Mouse (Mus musculus): ENCODE results near the gene Adap1.

The Adap1 gene

DNA sequence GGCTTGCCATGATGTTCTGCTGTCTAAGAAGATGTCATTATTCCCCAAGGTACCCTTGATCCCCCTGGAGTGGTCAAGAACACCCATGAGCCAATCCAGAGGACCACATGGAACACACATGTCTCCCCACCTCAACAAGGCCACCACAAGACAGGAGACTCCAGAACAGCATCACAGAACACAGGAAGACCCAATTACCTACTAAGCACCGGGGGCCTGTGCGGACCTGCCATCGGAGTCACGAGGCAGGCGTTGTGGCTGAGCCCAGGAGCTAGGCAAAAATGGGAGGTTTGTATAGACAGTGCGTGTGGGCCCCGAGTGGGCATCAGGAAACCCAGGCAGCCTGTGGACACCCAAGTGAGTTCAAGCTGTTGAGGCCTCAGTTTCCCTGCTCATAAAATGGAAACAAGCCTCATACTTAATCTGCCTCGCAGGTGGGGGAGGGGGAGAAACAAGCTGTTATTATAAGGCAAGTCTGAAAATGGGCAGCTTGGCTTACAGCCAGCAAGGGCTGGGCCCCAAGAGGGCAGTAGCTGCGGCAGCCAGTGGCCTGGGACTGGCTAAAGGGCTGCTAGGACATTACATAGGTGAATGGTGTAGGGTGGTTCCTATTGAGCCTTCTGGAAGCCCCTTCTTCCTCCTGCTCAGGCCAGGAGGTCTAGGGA lies 2.0 kb downstream of the Adap1 start:
- peak in 1 of 2 experiments; percentile 39 for DNase-seq (ENCODE audit: low spot score in 2 of 2)

DNA sequence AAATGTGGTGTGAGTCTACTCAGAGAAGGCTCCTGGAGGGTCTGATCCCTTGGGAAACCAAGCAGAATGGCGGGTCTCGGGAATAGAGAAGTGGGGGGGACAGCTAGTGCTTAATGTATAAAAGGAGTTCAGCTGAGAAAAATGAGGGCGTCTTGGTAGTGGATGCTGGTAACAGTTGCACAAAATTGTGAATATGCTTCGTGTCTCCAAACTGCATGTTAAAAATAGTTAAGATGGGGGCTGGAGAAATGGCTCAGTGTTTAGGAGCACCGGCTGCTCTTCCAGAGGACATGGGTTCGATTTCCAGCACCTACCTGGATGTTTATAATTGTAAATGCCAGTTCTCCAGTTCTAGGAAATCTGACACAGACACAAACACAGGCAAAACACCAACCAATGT lies 4.1 kb downstream of the Adap1 start:
- DNase-seq (ENCODE audit: low spot score in 2 of 2) = peak in 1 of 2 experiments; percentile 23

DNA sequence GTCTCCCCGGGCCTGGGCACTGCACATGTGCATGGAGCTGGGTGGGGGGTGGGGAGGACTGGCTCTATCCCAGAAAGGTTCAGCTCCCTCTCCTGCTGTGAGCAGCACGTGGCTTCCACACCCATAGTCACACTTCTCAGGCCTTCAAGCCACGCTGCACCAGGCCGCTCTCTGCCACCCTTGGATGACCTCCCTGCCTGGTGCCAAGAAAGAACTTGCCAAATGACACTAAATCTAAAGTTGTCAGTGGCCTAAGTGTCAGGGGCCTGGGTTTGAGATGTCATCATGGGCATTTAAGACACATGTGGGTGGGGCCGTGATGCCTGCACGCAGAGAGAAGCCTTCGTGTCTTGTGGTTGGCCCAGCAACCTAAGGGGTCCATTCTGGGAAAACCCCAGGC lies 5.0 kb downstream of the Adap1 start:
- no peak for DNase-seq (ENCODE audit: low spot score in 2 of 2)

DNA sequence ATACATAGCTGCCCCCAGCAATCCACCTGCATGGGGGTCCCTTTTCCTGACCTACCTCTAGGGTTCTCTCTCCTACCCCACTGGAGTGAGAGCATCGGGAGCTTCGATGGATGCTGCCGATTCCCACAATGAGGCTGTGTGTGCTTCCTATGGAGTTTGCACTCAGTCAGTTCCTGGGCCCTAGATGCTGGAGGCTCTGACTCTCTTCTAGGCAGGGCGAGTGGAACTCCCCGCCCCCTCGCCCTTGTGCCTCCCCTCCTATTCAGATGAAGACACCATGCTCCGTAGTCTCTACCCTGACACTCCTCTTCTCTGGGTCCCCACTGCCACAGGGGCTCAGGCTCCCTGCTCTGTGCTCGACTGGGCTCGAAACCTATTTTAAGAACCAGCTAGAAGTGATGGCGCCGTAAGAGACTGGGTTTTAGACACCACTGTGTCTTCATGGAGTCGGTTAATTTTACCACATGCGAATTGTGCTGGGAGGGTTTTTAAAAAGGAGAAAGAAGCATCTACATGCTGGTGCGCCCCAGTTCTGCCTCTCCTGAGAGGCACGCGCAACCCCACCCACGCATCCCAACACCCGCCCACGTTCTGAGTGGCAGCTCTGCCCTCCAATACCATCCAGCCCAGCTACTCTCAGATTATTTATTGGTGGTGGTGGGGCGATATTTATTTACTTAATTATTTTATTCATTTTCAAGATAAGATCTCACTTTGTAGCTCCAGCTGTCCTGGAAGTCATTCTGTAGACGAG lies 7.5 kb downstream of the Adap1 start:
- peak; percentile 69 to 82 for DNase-seq (ENCODE audit: low spot score in 2 of 2)

DNA sequence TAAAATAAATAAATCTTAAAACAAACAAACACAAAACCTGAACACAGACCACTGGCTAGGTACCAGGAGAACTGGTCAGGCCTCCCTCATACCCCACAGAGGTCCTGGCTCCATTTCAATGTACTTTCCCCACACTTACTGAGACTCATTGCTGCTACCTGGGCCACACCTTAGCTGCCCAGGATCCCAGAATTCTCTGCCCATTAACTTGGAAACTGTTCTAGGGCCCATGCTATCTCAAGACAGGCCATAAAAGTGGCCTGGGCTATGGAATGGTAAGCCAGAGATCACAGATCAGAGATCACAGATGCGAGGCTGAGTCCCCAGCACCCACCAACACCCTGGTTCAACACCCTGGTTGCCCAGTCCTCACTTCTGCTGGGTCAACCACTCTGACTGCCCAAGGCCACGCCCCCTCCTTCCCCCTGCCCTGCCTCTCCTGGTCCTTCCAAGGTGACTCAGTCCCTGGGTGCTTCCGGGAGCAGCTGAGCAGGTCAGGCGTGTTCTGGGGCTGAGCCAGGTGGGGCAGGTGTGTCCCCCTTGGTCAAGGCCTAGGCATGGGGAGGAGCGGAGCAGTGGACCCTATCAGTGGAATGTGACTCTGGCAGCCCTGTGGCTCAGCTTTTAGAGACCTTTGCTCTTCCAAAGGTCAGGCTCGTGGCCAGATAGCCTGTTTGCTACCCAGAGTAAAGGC lies 8.3 kb downstream of the Adap1 start:
- no peak for DNase-seq (ENCODE audit: low spot score in 2 of 2)

DNA sequence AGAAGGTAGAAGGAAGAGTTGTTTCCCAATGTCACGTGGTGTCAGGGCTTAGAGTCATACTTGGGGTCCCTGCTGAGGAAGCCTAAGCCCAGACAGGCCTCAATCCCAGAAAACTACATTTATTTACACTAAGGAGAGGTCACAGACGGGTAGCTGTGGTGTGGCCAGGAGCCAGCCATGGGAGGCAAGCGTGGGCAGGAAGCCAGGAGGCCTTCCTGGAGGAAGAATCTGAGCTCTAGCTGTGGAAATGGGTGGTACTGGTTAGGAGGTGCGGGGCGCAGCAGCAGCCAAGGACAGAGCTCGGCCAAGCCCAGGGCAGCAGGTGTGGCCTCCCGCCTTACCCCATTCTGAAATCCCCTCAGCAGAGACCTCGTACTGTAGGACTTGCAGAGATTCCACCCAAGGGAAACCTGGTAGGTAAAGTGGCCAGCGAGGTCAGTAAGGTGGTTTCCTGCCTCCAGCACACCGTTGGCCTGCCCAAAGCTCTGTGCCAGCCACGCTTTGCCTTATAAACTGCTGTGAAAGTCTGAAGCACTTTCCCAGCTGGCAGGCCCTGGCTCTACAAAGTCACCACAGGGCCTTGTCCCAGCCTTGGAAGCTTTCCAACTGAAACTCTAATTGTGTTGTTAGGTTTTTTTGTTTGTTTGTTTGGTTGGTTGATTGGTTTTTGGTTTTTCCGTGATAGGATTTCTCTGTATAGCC lies 10.3 kb downstream of the Adap1 start:
- DNase-seq (ENCODE audit: low spot score in 2 of 2) = no peak

DNA sequence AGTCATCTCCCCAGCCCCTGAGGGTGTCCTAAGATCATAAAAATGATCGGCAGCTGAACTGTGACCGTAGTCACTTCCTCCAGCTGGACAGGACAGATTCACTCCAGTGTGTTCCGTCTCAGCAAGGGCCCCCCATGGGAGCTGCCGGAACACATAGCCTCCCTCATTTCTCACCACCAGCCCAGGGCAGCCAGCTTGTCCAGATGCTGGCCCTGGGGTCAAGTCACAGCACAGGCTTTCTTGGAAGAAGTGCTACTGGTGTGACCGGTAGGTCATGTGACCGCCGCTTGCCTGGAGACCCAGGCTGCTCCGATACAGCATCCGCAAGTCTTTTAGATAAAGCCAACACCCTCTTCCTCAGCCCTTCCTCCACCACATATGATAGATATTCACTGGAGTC lies 11.9 kb downstream of the Adap1 start:
- no peak for DNase-seq (ENCODE audit: low spot score in 2 of 2)

DNA sequence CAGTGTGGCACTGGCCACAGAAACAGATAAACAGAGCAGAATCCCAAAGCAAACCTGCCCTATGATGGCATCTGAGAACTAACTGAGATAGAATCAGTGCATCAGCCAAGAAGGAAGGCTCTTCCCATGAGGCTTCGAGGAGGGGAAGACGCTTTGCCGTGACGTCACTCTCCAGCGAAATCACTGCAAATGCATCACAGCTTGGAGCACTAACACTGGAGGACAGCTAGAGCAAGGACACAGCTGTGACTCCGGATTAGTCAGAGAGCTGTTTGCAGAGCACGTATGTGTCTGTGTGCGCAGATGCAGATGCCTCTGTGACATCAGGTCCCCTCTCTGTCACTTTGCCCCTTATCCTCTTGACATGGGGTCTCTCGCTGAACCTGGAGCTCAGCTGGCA lies 13.6 kb downstream of the Adap1 start:
- no peak for DNase-seq (ENCODE audit: low spot score in 2 of 2)

DNA sequence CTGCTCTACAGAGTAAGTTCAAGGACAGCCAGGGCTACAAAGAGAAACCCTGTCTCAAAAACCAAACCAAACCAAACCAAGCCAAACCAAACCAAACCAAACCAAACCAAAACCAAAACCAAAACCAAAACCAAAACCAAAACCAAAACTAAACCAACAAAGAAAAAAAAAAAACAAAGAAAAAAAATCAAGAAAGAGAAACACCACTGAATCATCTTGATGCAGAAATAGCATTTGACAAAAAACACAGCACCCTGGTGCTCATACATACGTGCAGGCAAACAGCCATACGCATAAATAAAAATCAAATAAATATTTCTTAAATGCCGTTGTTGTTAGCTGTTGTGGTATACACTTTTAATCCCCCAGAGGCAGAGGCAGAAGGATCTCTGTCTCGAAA lies 14.9 kb downstream of the Adap1 start:
- DNase-seq (ENCODE audit: low spot score in 2 of 2) = no peak

DNA sequence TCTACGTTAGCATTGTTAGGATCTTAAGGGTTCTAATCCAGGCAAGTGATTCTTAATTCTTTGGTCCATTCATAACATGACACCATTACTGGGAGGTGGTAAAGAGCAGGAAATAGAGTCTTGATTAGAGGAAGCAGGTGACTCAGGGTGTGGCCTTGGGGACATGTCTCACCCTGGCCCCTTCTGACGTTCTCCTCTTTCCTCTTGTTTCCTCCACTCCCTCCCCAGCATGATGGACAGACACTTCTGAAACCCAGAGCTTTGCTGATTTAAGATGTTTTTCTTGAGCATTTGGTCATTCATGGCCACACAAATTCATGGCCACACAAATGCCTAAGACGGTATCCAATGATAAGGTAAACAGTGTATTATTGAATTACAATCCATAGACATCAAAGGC lies 15.5 kb downstream of the Adap1 start:
- no peak for DNase-seq (ENCODE audit: low spot score in 2 of 2)

DNA sequence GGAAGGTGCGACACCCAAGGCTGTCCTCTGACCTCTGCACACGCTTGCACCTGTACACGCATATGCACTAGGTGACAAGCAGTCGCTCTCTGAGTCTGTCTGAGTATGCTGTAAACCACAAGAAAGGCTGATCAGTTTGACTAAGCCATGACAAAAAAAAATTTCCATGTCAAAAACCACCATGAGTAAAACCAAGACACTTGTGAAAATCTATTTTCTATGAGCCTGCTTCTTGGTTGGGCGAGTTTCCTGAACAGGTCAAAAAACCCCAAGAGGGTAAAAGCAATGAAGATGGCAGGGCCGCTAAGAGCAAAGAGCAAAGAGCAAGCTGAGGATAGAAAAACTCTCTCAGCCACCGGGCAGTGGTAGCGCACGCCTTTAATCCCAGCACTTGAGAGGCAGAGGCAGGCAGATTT lies 21.8 kb downstream of the Adap1 start:
- no peak for DNase-seq (ENCODE audit: low spot score in 2 of 2)

DNA sequence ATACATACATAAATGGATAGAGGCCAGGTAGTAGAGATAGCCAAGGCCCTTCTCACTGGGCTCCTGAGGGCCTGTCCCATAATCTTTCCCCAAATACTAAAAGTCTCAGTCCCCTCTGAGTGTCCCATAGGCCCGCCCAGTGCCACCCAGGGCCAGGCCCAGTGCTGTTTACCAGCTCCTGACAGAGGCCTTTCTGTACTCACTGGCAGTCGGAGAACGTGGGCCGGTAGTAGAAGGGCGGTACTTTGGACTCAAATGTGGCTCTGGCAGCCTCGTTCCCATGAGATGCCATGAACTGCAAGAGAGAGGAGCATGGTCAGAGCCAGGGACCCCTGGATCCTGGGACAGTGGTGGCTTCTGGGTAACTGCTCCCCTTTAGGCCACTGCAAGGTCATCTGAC lies 23.3 kb downstream of the Adap1 start:
- DNase-seq (ENCODE audit: low spot score in 2 of 2) = no peak

DNA sequence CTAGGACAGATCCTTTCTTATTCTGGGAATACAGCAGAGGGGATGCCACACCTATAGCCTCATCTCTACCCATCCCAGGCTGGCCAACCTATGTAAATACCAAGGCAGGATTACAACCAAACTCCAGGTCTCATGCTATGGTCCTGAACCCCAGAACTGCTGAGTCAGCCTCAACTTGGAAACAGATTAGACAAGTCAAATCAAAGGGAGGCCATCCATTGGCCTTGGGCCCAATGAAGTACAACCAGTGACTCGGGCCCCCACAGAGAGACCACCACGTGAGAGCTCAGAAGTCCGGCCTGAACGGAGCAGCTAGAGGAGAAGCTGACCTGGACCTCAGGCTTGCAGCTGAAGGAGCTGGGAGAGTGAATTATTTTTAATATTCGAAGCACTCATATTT lies 27.7 kb downstream of the Adap1 start:
- no peak for DNase-seq (ENCODE audit: low spot score in 2 of 2)

DNA sequence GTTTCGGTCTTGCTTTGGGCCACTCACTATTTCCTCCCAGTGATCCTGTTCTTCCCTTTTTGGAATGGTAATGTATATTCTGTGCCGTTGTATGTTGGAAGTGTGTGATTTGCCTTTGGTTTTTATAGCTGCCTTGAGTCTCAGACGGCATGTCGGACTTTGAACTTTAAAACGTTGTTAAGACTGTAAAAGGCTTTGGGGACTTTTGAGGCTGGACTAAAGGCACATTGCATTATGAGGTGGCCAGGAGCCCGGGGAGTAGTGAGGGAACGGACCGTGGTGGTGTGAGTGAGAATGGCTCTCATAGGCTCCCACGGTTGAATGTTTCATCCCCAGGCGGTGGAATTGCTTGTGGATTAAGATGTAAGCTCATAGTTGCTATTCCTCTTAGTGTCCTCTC lies 28.3 kb downstream of the Adap1 start:
- no peak for DNase-seq (ENCODE audit: low spot score in 2 of 2)

DNA sequence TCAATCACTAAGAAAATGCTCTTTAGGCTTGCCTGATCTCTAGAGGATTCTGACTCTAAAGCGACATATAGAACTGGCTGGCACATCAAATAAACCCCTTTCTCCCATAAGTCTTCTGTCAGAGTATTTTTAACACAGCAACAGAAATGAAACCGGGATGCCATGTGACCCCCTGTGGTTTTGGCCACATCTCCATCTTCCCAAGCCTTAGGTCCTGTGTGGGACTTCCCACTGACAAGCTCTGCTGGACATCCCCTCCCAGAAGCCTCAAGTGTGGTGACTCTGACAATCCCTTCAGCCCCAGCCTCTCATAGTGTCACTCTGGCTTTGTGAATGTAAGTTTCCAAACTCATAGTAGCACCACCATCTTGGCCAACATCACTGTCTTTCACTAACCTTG lies 31.3 kb downstream of the Adap1 start:
- DNase-seq (ENCODE audit: low spot score in 2 of 2) = no peak

DNA sequence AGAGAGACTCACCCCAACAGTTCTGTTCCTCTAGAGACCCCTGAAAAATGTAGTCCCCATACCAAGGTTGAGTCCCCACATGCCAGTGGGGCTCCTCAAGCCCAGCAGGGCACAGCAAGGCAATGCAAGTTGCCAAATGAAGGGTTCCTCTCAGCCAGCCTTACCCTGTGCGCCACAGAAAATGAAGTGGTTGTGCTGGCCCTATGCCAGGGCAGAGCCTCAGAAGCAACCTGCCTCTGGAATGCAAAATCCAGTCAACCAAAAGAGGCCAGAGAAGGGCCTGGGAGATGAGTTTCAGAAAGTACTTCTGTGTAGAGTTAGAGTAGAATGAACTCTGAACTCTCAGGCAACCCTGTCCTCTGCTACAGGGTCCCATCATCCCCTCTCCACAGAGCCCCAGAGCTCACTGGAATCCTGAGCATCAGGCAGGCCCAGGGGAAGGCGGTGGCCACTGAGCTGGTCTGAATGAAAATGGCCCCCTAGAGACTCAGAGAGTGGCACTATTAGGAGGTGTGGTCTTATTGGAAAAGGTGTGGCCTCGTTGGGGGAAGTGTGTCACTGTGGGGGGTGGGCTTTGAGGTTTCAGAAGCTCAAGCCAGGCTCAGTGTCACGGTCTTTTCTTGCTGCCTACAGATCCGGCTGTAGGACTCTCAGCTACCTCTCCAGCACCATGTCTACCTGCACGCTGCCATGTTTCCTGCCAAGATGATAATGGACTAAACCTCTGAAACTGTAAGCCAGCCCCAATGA lies 33.4 kb downstream of the Adap1 start:
- no peak for DNase-seq (ENCODE audit: low spot score in 2 of 2)

DNA sequence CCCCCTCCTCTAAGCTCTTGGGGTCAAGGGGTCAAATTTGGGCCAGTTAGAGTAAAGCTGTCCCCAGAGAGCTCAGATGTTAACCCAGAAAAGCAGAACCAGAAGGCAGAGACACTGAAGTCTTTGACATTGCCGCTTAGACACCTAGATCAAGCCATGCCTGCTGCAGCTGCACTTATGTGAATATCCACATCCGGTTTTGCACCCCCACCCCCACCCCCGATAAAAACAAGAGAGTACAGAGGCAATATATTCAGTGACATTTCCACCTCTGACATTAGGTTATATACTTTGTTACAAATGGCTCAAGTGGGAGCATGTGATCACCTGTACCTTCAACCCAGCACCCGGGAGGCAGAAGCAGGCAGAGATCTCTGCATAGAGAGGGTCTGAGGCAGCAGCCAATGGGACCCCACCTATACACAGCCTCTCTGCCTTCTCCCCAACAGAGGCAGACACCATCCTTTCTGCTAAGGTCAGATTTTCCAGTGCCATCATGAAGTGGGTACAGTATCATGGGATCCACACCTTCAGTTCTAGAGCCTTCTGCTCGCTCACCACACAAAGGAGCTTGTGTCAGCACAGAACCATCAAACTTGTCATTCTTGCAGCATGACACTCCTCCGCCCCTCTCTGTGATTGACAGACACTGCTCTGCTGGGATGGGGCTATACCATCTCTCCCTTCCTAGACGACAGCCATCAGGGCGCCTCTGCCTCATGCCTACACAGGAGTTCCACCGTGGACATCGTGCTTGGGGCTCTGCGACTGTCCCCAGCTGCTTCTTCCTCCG lies 34.8 kb downstream of the Adap1 start:
- no peak for DNase-seq (ENCODE audit: low spot score in 2 of 2)

DNA sequence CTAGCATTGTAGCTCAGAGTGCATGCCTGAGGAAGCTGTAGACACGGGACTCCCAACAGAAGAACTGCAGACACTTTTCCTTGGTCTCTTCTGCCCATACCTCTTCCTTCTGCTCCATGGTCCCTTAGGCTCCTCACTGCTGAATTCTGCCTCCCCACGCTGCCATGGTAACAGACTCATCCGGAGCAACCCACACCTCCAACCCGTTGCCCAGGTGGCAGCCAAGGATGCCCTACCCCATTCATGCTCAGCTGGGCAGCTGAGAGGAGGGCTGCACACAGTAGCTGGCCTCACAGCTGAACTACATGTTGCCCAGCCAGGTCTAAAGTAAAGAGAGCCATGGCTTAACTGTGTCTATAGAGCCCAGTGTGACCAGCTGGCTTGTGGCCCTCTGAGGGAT lies 36.8 kb downstream of the Adap1 start:
- no peak for DNase-seq (ENCODE audit: low spot score in 2 of 2)

DNA sequence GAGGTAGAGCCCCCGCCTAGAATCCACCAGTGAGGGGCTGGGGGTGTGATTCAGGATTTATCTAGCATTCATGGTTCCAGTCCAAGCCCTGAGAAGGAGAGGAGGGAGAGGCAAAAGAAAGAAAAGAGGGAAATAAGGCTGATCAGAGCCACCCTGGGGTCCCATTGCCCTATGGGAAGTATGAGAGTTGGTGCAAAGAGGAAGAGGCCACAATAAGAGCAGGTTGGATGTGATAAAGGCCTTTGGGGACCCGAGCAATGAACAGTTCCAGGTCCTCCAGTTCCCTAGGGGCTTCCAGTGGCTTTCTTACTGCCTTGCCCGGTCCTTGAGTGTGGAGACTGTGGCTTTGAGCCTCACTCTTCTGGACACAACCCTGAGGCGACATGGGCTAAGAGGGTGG lies 37.6 kb downstream of the Adap1 start:
- no peak for DNase-seq (ENCODE audit: low spot score in 2 of 2)

DNA sequence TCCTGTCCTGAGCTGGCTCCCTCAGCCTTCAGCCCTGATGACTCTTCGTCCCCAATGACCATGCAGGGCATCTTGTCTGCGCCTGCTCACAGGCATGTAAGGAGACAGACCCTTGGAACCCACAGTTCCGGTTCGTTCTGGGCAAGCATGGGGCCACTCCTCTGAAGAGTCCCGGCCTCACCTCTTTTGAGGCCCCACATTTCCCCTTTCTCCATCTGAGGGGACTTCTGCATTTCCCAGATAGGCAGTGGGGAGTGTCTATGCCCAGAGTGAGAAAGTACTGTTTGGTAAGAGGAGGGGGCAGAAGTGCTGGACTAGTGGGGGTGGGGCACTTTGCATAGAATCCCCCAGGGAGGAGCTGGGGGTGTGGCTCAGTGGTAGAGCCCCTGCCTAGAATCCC lies 38.3 kb downstream of the Adap1 start:
- no peak for DNase-seq (ENCODE audit: low spot score in 2 of 2)

All from right cerebral cortex, adult 2 months (tissue).